Mouse (Mus musculus): ENCODE measurements around the gene Tmem234. TPM values are rescaled to one million over a fixed set of nuclear protein-coding genes. Genes with fewer than 3 reads are reported as not detected.

The Tmem234 gene
- polyA plus RNA-seq, 1 experiment from 2014 or later = 153 TPM

DNA sequence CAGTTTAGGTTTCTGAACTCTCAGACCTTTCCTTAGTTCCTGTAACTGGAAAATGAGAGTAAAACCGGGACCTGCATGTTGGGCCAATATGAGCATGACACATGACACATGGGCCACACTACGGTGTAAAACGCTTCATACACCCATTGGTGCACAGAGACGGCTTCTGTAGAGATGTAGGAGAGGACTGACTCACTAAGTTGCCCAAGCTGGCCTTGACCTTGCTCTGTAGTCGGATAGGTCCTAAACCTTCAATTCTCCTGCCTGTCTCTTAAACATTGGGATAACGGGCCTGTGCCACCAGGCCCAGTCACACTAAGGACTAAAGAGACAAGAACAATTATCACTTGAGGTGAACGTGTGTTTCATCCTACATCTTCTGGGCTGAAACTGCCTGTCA lies 32.1 kb upstream of the Tmem234 start:
- no peaks in the 10 kb centered on the region for H3K36me3 ChIP-seq
- no peak overlapping the region for H3K4me2 ChIP-seq
- H3K4me1 ChIP-seq (replicated peaks) = peaks cover 4% of the 10 kb centered on the region; the same call in 1 of the 2 replicates
- H3K27me3 ChIP-seq (replicated peaks) = no peaks in the 10 kb centered on the region; the same call in 1 of the 2 replicates
- H3K27ac ChIP-seq (ENCODE audit: poor library complexity, severe bottlenecking) = no peak overlapping the region
- no peak overlapping the region for H3K4me3 ChIP-seq
- no peaks in the 10 kb centered on the region for H3K9me3 ChIP-seq (replicated peaks)
- no peak overlapping the region for H3K9ac ChIP-seq
- ATAC-seq (ENCODE audit: insufficient number of reproducible peaks, low FRiP score) = no peak
- 80% methylated on average over 7 of the region's 7 CpGs for WGBS

DNA sequence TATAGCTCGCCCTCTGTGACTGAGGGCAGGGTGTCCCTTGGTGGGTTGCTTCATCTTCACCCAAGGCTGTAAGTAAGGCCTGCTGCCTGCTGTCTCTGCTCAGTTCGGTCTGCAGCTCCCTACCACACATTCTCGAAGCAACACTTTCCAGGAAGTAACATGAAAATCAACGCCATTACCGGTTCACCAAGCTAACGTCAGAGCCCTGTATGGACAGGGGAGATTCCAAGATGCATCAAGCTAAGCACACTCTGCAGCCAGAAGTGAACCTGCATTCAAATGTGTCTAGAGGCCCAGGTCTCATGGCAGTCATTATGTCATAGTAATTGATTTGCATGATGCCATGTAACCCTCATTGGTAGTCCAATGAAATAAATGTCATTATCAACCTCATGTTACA lies 30.4 kb upstream of the Tmem234 start:
- H3K27me3 ChIP-seq (replicated peaks) = no peaks in the 10 kb centered on the region; the same call in 1 of the 2 replicates
- 80% methylated on average over 6 of the region's 6 CpGs for WGBS
- no peak overlapping the region for H3K27ac ChIP-seq (ENCODE audit: poor library complexity, severe bottlenecking)
- H3K9ac ChIP-seq = no peak overlapping the region
- H3K4me1 ChIP-seq (replicated peaks) = peaks cover 5% of the 10 kb centered on the region
- H3K36me3 ChIP-seq = no peaks in the 10 kb centered on the region
- H3K9me3 ChIP-seq (replicated peaks) = no peaks in the 10 kb centered on the region
- no peak overlapping the region for H3K4me2 ChIP-seq
- no peak overlapping the region for H3K4me3 ChIP-seq
- no peak for ATAC-seq (ENCODE audit: insufficient number of reproducible peaks, low FRiP score)

DNA sequence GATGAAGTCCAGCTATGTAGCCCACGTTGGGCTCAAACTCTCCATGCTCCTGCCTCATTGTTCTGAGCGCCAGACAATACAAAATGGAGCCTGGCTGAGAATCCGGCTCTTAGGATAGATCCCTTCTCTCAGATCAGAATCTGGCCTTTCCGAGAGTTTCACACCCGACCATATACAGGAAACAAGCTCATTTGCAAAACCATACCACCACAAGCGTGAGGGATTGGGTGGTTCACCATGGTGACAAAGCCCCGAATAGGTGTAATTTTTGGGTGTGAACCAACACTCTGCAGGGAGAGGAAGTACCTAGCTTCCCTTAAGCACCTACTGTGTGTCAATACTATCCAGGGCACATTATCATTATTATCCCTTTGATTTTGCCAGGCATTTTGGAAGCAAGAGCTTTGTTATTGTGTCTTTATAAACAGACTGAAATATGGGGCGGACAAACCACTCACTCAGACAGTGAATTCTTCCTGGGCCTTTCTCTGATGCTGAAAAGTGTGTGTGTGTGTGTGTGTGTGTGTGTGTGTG lies 28.9 kb upstream of the Tmem234 start:
- Histone ChIP-seq H3K4me3 (no peak overlapping the region), H3K27ac (ENCODE audit: poor library complexity, severe bottlenecking) (no peak overlapping the region), H3K27me3 (replicated peaks) (no peaks in the 10 kb centered on the region; the same call in 1 of the 2 replicates), H3K4me1 (replicated peaks) (peaks cover 11% of the 10 kb centered on the region), H3K36me3 (no peaks in the 10 kb centered on the region), H3K9me3 (replicated peaks) (no peaks in the 10 kb centered on the region), H3K4me2 (no peak overlapping the region), H3K9ac (no peak overlapping the region)
- WGBS = 71% methylated on average over 8 of the region's 8 CpGs
- ATAC-seq (ENCODE audit: insufficient number of reproducible peaks, low FRiP score) = no peak

DNA sequence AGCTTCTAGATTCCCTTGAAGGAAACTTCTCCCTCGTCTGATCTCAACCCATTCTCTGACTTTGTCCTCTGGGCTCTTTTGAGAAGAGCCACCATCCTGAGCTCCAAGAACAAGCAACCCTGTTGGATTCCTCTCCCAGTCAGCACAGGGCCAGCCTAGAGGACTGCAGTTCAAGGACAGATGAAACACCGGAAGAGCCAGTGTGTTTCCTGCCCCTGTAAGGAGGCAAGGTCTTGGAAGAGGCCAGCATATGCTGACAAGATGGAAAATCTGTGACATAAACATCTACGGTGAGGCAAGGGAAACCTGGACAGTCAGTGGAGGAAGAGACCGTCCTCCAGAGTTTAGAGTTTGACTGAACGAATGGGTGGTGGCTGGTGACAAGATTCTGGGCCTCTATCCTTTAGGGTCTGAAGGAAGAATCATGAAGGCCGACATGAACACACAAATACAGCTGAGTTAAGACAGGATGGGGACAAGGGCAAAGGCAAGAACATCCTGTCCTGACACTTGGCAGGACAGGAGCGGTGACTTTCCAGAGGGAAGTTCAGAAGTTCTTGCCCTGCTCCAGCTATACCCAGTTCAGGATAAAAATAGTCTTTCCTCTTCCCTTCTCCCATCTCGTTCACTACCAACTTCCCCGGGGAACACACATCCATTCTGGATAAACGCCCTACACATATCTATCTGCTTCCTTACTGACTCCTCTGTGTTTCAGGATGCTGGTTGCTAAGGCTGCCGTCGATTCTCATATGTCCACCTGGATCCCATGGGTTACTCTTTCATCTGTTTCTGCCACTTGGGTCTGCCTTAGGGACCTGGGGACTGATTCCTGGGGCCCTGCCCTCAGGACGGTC lies 28.0 kb upstream of the Tmem234 start:
- Histone ChIP-seq H3K36me3 (no peaks in the 10 kb centered on the region), H3K27ac (ENCODE audit: poor library complexity, severe bottlenecking) (peak overlapping the region; percentile 34), H3K4me2 (no peak overlapping the region), H3K4me1 (replicated peaks) (peaks cover 11% of the 10 kb centered on the region), H3K9ac (no peak overlapping the region), H3K9me3 (replicated peaks) (no peaks in the 10 kb centered on the region), H3K4me3 (no peak overlapping the region), H3K27me3 (replicated peaks) (no peaks in the 10 kb centered on the region; the same call in 1 of the 2 replicates)
- 65% methylated on average over 13 of the region's 13 CpGs for WGBS
- 0 out of 2 replicates have a peak, but pooled peaks have one; percentile 27 for ATAC-seq (ENCODE audit: insufficient number of reproducible peaks, low FRiP score)

DNA sequence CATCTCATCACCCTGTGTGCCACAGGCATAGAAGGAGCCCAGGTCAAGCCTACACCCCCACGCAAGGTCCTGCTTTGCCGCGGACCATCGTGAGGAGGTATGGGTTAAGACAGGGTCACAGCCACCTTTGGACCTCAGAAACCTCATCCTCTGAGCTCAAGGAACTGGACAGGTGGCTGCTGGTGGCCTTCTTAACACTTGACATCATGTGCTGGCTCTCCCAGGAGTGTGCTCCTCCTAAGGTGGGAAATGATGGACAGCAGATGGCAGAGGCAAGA lies 27.4 kb upstream of the Tmem234 start:
- peaks cover 11% of the 10 kb centered on the region for H3K4me1 ChIP-seq (replicated peaks)
- no peak overlapping the region for H3K9ac ChIP-seq
- no peaks in the 10 kb centered on the region; the same call in 1 of the 2 replicates for H3K27me3 ChIP-seq (replicated peaks)
- no peak overlapping the region for H3K4me3 ChIP-seq
- no peak for ATAC-seq (ENCODE audit: insufficient number of reproducible peaks, low FRiP score)
- peak overlapping the region; percentile 34 for H3K27ac ChIP-seq (ENCODE audit: poor library complexity, severe bottlenecking)
- H3K36me3 ChIP-seq = no peaks in the 10 kb centered on the region
- H3K9me3 ChIP-seq (replicated peaks) = no peaks in the 10 kb centered on the region
- WGBS = 94% methylated on average over 4 of the region's 4 CpGs
- H3K4me2 ChIP-seq = no peak overlapping the region

DNA sequence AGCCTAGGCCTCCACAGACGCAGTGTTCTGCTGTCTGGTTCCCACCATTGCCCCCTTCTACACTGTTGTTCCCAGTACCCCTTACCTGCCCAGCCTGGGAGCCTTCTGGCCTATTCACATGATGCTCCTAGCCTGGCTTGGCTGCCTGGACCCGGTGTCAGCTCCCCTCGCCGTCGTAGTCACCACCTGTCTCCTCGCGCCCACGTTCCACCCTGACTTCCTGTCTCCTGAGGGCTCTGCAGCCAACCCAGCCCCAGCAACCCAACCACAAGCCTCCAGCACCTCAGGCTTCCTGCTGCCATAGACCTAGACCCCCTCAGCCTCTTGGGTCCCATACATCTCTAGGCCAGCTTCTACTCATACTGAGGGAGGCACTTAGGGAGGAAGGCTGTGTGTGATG lies 27.0 kb upstream of the Tmem234 start, which contains the start of gene Lck:
TSS of gene Lck (minus strand) at position 212 of the 400 bp plus-strand sequence.
- Histone ChIP-seq H3K9ac (no peak within 1 kb of the TSS), H3K4me2 (no peak within 1 kb of the TSS), H3K9me3 (replicated peaks) (no peaks in the 10 kb centered on the region), H3K27ac (ENCODE audit: poor library complexity, severe bottlenecking) (peak within 1 kb of the TSS; percentile 34), H3K4me1 (replicated peaks) (peaks cover 11% of the 10 kb centered on the region), H3K27me3 (replicated peaks) (no peaks in the 10 kb centered on the region; the same call in 1 of the 2 replicates), H3K36me3 (no peaks in the 10 kb centered on the region), H3K4me3 (no peak within 1 kb of the TSS)
- ATAC-seq (ENCODE audit: insufficient number of reproducible peaks, low FRiP score) = no peak
- 89% methylated on average over 8 of the region's 8 CpGs for WGBS

DNA sequence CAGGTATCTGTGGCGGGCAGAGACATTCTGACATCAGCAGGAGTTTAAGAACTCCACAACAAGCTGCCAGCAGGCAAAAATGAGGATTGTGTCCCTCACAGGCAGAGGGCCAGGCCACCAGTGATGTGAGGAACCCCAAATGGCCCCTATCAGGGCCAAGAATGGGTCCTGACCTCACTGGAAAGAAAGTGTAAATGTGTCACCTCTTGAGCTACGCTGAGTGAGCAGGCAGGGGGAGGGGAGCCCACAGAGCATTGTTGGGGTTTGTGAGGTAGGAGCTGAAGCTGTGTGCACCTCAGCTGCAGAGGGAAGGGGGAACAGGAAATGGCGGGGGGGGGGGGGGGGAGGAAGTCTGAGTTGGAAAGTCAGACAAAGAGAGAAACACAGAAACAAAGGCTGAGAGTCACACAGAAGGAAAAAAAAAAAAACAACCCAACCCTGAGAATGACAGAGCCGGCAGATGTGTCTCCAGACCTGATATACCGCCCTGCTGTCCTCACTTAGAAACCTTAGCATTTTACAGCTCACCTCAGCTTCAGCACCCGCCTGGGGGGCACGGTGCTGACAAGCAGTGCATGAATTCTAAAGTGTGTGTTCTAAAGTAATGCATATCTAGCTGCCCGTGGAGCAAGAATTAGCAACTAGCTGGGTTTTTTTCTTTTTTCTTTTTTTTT lies 25.2 kb upstream of the Tmem234 start:
- Histone ChIP-seq H3K9ac (no peak overlapping the region), H3K27me3 (replicated peaks) (no peaks in the 10 kb centered on the region; the same call in 1 of the 2 replicates), H3K4me2 (no peak overlapping the region; the same call in 1 of the 2 replicates), H3K36me3 (no peaks in the 10 kb centered on the region), H3K4me1 (replicated peaks) (peaks cover 15% of the 10 kb centered on the region), H3K4me3 (no peak overlapping the region), H3K27ac (ENCODE audit: poor library complexity, severe bottlenecking) (peak overlapping the region; percentile 41), H3K9me3 (replicated peaks) (no peaks in the 10 kb centered on the region)
- WGBS = 34% methylated on average over 7 of the region's 8 CpGs
- peak; percentile 56 for ATAC-seq (ENCODE audit: insufficient number of reproducible peaks, low FRiP score)

DNA sequence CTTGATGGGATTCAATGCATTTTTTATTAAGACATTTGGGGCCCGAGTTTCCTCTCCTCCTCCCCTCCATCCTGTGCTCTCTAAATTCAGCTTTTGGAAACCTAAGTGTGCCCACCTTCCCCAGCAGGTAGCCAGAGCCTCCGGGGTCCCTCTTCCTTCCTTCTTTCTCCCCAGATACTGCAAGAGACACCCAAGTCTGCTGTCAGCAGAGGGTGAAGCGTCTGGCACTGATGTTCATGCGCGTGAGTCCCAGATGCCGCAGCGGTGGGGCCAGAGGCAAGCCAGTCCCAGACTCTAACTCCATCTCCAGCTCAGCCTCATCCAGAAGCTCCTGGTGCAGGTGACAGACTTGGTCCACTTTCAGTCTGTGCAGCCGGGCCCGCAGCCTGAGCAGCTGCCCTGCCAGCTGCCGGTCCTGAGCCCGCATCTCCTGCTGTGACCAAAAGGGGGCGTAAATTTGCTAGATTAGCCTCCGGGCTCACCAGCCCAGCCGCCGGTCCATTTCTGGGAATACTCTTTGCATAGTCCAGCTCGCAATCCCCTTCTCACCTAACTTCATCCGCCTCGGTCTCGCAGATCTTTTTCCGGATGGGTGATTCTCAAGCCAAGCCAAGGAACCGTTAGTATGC lies 23.5 kb upstream of the Tmem234 start:
- Histone ChIP-seq H3K9me3 (replicated peaks) (no peaks in the 10 kb centered on the region), H3K4me3 (peak overlapping the region; percentile 9; the same call in 1 of the 2 replicates), H3K4me1 (replicated peaks) (peaks cover 16% of the 10 kb centered on the region), H3K9ac (no peak overlapping the region), H3K4me2 (peak overlapping the region; percentile 30), H3K36me3 (no peaks in the 10 kb centered on the region), H3K27ac (ENCODE audit: poor library complexity, severe bottlenecking) (no peak overlapping the region), H3K27me3 (replicated peaks) (no peaks in the 10 kb centered on the region; the same call in 1 of the 2 replicates)
- ATAC-seq (ENCODE audit: insufficient number of reproducible peaks, low FRiP score) = no peak
- 32% methylated on average over 21 of the region's 21 CpGs for WGBS

DNA sequence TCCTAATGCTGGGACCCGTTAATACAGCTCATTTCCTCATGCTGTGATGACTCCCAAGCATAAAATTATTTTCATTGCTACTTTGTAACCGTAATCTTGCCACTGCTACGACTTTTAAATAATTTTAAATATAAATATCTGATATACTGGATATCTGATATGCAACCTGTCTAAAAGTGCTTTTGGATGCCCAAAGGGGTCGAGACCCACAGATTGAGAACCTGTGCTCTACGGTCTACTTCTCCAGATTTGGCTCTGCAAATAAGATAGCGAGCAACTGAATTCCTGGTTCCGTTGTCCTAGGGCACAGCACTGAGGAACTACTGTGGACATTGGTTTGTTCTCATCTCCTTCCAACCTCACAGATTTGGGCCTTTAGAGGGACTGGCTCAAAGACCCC lies 22.8 kb upstream of the Tmem234 start:
- ATAC-seq (ENCODE audit: insufficient number of reproducible peaks, low FRiP score) = no peak
- Histone ChIP-seq H3K9me3 (replicated peaks) (no peaks in the 10 kb centered on the region), H3K36me3 (no peaks in the 10 kb centered on the region), H3K4me3 (no peak overlapping the region), H3K9ac (no peak overlapping the region), H3K27me3 (replicated peaks) (no peaks in the 10 kb centered on the region; the same call in 1 of the 2 replicates), H3K4me1 (replicated peaks) (peaks cover 16% of the 10 kb centered on the region), H3K27ac (ENCODE audit: poor library complexity, severe bottlenecking) (no peak overlapping the region), H3K4me2 (peak overlapping the region; percentile 7; the same call in 1 of the 2 replicates)
- 73% methylated on average over 7 of the region's 7 CpGs for WGBS

DNA sequence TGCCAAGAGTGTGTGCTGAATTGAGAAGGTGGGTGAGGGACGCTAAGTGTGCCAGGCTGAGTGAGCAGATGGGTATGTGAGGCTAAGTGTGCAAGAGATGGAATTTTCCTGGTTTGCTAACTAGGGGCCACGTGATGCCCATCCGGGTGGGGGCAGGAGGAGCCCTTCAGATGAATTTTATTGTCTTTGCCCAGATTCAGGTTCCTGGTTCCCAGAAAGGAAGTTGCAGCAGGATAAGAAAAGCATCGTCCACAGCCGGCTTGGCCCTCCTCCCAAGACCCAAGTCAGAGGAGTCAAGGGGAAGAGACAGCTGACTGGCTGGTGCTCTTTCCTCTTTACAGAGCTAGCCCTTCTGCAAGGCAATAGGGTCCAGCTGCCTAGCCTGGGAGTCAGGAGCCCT lies 22.0 kb upstream of the Tmem234 start, which contains the start of gene Fam167b:
TSS of gene Fam167b (minus strand) at position 84 of the 400 bp plus-strand sequence.
- Histone ChIP-seq H3K9ac (no peak within 1 kb of the TSS), H3K27me3 (replicated peaks) (no peaks in the 10 kb centered on the region), H3K4me3 (0 out of 2 replicates have a peak within 1 kb of the TSS, but pooled peaks have one; percentile 9), H3K4me2 (peak within 1 kb of the TSS; percentile 30), H3K36me3 (no peaks in the 10 kb centered on the region), H3K4me1 (replicated peaks) (peaks cover 12% of the 10 kb centered on the region), H3K9me3 (replicated peaks) (no peaks in the 10 kb centered on the region), H3K27ac (ENCODE audit: poor library complexity, severe bottlenecking) (peak within 1 kb of the TSS; percentile 56)
- 57% methylated on average over 5 of the region's 5 CpGs for WGBS
- no peak for ATAC-seq (ENCODE audit: insufficient number of reproducible peaks, low FRiP score)

Measured in heart, embryonic 12.5 days (tissue).